Mouse (Mus musculus) adrenal gland, adult 2 months (tissue): ENCODE data around the gene Crybg2. TPM values are rescaled to one million over a fixed set of nuclear protein-coding genes. Genes with fewer than 3 reads are reported as not detected.

Source experiments
- DNase-seq: peaks from one replicate; pipeline ENCODE4 v3.0.0; 2021
- polyA plus RNA-seq: library from polyadenylated mRNA; depleted of rRNA; stranded (reverse); fragments of >200 nt; gene quantifications from 2 replicates; pipeline ENCODE4 v1.2.3, GENCODE M21; 2012
- total RNA-seq, 2 experiments: library from RNA; stranded (reverse); gene quantifications; 2 replicates each; pipeline ENCODE4 v1.2.3; 2021

The Crybg2 gene
- total and polyA plus RNA-seq, 3 experiments: 0.14 to 0.46 (median 0.21) TPM

- DNase-seq: no peak
These were observed 2.4 kb upstream of the Crybg2 start for GRCm38 (mm10) chr4:134058166-134058715.

DNA sequence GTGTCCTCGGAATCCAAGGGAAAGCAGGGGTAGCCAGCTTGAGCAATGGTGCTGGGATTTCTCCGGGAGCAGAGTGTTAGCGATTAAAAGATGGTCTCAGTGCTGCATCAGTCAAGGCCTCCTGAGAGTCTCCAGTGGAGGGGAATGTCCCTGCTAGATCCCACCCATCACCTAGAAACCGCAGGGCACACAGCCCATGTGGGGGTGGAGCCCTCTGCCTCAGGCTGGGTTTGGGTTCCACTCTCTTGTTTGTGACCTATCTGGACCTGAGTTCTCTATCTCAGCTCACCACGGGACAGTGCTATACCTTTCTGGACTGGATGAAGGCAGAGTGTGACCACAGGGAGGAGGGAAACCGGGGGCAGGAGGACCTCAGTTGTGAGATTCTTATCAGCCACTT is 1.7 kb upstream of the Crybg2 start:
- no peak for DNase-seq

DNA sequence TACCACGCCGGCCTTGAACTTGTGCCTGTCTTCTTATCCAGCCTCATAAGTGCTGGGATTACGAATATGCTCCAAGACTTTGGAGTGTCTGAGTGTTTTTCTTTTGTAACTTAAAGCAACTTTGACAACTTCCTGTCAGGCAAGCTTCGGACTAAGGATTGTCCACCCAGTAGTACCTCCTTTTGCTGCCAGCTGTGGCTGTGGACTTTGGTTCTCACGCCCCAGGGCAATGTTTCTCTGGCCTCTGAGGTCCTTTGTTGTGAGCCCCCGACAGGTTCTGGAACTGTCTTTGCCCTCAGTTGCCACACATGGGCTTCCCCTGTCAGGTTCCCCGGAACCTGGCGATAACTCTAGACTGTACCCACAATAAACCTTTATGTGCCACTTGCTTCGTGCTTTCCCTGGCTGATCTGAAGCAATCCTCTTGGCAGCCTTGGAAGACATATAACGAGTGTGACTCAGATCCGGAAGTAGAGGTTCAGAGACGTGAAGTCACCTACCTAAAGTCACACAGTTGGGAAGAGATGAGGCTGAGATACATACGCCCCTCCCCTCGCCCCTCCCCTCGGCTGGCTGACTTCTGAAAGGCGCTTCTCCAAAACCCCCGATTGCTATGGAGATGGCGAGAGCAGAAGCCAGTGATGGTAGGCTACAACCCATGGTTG is 683 bp downstream of the Crybg2 start:
- no peak for DNase-seq

- no peak for DNase-seq
These were observed 1.4 kb downstream of the Crybg2 start for GRCm38 (mm10) chr4:134061944-134062446.

DNA sequence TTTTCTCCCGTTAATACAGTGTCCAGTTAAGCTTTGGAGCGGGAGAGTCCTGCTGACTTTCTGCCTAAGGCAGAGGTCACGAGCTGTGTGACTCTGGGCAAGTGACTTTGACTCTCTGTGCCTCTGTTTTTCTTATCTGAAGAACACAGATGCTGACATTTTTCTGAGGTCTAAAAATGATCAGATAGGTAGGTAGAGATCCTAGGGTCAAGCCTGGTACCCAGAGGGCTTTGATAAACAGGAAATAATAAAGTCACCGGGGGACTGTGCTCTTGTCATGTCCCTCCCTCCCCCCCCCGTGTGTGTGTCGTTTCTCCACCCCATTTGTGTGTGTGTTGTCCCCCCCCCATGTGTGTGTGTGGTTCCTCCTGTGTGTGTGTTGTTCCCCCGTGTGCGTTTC is 1.9 kb downstream of the Crybg2 start:
- no peak for DNase-seq

DNA sequence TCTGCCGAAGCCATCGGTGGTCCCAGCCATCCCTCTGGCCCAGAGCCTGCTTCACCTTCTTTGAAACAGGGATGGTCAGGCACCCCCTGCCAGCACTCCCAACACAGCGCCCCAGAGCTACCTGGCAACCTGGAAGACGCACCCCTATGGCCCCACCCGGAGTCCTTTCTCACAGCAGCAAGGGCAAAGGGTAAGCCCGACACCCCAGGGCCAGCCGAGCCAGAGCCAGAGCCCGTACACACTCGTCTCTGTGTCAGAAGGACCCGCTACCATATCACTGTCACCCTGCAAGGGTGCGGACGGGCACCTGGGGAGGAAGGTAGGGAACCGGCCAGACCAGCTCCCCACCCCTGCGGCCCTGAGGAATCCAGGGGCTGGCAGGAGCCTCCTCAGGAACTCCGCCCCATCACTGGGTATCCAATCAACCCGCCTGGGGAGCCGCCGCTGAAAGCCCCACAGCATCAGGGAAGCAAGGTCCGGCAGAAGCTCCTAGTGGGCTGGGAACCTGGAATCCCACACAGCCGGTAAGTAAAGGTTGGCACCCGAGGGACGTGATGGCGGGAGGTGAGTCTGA is 4.9 kb downstream of the Crybg2 start:
- no peak for DNase-seq

GRCm38 (mm10) chr4:134067383-134067782 is 6.8 kb downstream of the Crybg2 start:
- DNase-seq: no peak

GRCm38 (mm10) chr4:134067833-134068544 is 7.4 kb downstream of the Crybg2 start:
- no peak for DNase-seq

GRCm38 (mm10) chr4:134068793-134069580 is 8.4 kb downstream of the Crybg2 start:
- DNase-seq: no peak

DNA sequence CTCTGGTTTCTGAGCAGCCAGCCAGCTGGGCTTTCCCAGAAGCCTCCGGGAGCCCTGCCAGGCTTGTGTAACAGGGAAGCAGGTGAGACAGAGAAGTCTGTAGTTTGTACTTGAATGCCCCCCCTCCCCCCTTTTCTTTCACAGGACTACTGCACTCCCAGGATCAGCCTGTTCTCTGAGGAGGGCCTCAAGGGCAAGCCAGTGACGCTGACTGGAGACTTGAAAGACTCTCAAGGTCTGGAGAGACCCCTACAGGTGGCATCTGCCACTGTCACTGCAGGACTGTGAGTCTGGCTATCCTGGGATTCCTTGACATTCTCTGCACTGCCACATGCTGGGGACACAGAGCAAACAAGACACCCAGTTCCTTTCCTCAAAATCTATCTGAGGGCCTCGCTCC is 18.1 kb downstream of the Crybg2 start:
- DNase-seq: peak; percentile 13

DNA sequence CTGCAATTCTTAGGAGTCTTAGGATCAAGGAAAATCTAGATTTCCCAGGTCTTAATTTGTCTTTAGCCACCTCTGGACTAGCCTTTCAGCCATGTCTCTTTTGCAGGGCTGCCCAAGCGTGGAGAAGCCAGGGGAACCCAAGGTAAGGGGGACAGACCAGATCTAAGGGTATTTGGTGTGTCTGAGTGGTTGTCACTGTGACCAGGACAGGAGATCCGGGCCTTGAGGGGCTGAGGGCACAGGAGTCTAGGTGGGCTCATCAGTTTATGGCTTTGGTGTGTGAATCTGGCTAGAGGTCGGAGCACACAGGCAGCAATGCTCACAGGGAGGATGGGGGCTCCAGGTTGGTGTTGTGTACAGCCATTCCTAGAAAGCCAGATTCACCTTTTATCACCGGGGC is 20.1 kb downstream of the Crybg2 start:
- DNase-seq: no peak

DNA sequence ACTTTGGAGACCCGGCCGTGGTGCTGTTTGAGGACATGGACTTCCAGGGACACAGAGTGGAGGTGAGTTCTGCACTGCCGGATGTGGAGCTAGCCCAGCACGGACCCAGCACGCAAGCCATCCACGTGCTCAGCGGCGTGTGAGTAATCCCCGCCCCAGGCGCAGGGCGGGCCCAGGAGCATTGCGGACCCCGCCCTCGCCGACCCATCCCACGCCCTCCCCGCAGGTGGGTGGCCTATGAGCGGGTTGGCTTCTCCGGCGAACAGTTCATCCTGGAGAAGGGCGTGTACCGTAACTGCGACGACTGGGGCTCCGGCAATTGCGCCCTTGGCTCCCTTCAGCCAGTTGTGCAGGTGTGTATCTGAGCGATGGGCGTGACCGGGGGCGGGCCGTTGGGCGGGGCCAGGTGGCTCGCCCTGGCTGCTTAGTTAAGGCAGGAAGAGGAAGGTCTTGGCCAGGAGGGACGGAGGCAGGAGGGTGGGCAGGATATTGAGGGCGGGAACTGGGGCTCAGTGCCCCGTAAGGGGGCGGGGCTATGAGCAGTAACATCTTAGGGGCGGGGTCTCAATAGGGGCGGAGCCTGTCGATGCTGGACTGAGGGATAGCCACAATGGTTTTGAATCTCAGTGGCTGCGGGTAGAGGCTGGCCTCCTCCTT is 21.2 kb downstream of the Crybg2 start:
- DNase-seq: peak; percentile 76

DNA sequence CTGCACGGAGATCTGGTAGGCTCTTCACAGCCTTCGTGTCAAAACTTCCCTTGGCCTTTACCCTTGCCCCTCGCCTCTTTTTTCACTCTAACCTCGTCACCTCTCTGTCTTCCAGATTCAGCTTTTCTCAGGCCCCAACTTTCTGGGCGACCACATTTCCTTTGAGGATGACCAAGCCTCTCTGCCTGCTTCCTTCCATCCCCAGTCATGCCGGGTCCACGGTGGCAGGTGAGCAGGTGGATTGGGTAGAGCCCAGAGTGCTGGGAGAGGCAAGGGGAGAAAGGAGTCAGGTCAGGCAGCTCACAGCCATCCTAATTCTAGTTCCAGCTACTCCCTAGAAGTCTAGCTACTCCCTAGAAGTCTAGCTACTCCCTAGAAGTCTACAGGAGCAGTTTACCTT is 21.8 kb downstream of the Crybg2 start:
- no peak for DNase-seq

DNA sequence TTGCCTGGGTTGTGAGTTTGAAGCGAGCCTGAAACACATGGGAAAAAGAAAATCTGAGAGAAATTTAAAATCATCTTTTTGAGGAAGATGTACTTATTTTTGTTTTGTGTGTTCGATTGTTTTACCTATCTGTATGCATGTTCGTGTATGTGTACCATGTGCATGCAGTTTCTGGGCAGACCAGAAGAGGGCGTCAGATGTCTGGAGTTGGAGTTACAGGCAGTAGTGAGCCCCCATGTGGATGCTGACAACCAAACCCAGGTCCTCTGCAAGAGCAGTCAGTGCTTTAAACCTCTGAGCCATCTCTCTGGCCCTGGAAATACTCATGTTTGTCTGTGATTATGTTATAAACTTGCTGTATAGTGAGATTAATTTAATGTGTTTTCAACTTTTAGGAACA is 24.4 kb downstream of the Crybg2 start:
- no peak for DNase-seq

DNA sequence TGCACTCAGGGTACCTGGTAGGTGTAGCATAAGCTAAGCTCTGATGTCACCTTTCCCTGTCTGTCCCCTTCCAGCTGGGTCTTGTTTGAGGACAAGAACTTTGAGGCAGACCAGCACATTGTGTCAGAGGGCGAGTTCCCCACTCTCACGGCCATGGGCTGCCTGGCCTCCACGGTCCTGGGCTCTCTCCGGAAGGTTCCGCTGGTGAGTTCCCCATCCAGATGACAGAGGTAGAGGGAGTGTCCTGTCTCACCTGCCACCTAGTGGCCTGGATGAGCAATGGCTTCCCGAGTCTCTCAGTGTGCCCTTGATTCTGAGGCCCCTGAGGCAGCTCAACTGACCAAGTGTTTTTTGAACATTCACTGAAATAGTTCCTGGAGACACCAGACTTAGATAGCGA is 26.8 kb downstream of the Crybg2 start:
- peak; percentile 34 for DNase-seq

DNA sequence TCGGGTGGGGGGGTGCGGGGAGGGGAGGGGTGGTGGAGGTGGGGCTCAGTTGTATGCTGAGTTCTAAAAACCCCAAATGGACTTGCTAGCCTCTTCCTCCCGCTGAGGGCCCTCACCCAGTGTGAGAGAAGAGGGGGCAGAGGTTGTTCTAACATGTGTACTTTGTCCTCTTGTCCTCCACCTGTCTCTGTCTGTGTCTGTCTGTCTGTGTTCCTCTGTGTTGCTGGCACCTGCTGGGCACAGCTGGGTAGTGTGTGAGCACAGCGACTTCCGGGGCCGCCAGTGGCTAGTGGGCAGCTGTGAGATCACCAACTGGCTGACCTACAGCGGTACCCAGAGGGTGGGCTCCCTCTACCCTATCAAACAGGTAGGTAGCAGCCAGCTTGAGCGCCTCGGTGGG is 28.4 kb downstream of the Crybg2 start:
- no peak for DNase-seq

- no peak for DNase-seq
These were observed 30.1 kb downstream of the Crybg2 start for GRCm38 (mm10) chr4:134090521-134091224.

DNA sequence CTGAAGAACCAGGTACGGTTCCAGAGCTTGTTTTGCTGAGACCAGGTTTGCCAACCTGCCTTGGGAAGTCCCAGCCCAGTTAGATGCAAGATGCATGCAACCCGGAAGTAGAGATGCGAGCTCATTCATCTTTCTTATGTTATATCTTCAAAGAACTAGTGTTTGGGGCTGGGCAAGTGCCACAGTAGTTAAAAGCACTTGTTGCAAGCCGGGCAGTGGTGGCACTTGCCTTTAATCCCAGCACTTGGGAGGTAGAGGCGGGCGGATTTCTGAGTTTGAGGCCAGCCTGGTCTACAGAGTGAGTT is 30.6 kb downstream of the Crybg2 start:
- DNase-seq: no peak

GRCm38 (mm10) chr4:134092382-134093288 is 32.0 kb downstream of the Crybg2 start:
- peak; percentile 56 for DNase-seq

DNA sequence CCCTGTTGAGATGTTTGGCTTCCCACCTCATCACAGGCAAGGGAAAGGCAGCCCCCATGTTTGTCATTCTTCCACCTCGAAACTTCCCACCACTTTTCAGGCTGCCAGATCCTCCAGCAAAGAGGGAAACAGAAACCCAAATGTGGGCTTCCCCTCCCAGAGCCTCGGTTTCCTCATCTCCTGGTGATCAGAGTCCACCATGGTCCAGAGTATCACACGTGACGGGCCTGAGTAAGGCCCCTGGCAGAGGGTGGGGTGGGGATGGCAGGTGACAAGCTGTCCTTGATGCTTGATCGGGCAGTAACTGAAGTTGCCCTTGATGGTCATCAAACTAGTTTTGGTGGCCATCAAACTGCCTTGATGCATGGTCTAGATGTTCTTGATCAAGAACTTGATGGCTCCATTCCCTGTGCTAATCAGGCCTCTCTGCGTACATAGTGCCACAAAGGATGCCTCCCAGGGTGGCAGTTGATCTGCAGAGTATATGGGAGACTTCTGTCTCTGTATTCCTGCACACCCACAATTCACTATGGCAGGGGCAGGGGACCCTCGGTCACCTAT is 33.5 kb downstream of the Crybg2 start:
- no peak for DNase-seq
